Mouse (Mus musculus) embryonic fibroblast, embryonic 13.5 days (primary cell): ENCODE results near the gene Abca6. TPM values are rescaled to one million over a fixed set of nuclear protein-coding genes. Genes with fewer than 3 reads are reported as not detected.

ENCODE experiments used
- H3K27ac ChIP-seq: 2 replicates; pipeline ENCODE4 v1.5.1; 2012; ENCODE audit warnings: low read length, control low read depth, inconsistent platforms; ENCODE audit not compliant: insufficient read depth
- H3K4me1 ChIP-seq: 2 replicates; pipeline ENCODE4 v1.6.1; 2011; ENCODE audit warnings: low read length; ENCODE audit not compliant: control insufficient read depth, insufficient read depth
- H3K4me3 ChIP-seq: 2 replicates; pipeline ENCODE4 v1.5.1; 2011; ENCODE audit warnings: mild to moderate bottlenecking, control low read depth, low read length; ENCODE audit not compliant: insufficient read depth
- CTCF ChIP-seq: IDR thresholded peaks from 2 replicates; pipeline ENCODE4 v1.5.1; 2011; ENCODE audit warnings: mild to moderate bottlenecking, control low read depth, low read length, moderate library complexity, borderline replicate concordance; ENCODE audit not compliant: insufficient read depth
- POLR2A ChIP-seq: IDR thresholded peaks from 2 replicates; pipeline ENCODE4 v1.6.1; 2011; ENCODE audit warnings: low read depth, mild to moderate bottlenecking, control low read depth, low read length, moderate library complexity
- polyA plus RNA-seq: library from polyadenylated mRNA; stranded (reverse); fragments of >200 nt; gene quantifications from 2 replicates; pipeline ENCODE4 v1.2.4, GENCODE M21; 2011; ENCODE audit warnings: low read depth; ENCODE audit not compliant: missing spikeins, insufficient read length

The Abca6 gene
- polyA plus RNA-seq, 1 experiment, result 1.3 TPM

DNA sequence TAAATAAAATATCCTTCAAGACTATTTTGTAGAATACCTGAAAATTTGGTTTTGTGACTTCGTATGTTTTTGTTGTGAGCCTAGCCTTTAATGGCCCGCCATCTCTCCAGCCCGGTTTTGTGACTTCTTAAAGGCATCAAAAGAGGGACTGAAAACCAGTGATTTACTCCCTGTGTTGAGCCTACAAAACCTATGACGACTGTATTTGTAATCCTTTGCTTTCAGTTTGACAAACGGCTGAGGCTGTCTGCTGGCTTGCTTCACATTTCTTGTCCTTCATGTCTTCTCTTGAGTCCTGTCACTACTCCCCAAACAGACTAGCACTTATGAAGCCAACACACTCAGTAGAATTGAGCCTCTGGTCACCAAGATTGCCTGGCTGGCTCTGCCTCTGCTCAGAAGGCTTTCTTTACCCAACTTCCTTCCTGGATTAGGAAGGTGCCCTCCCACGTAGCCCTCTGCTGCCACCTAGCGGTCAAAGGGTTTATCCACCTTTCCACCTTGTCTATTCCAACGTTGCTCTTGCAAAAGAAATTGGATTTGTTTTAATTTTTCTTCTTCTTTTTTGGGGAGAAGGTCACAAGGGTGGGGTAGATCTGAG is 16.8 kb upstream of the Abca6 start:
- TF ChIP-seq CTCF (peak; percentile 90; the same call in 1 of the 2 replicates), POLR2A (no peak)

DNA sequence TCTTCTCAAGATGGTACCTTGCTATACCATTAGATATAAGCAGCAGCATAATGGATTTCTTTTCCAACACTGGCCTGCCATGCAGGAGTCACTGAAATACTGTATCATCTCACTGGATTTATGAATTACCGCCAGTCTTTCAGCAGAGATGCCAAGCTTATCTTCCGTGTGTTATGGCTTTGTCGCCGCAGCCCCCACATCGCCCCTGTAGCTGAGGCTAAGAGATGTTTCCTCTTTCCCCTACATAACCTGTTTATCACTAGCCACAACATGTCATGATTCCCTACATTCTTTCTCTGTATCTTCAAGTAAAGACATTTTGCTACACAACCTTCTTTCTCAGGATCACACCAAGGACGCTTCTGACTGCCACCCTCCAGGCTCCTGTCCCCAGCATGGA is 15.7 kb upstream of the Abca6 start:
- Histone ChIP-seq H3K4me1 (no peaks in the 10 kb centered on the region), H3K27ac (no peak overlapping the region), H3K4me3 (no peak overlapping the region)
- no peak for TF ChIP-seq CTCF
- TF ChIP-seq POLR2A, result no peak

More for the DNA sequence above, 16.8 kb upstream of the Abca6 start:
- Histone ChIP-seq H3K4me3 (no peak overlapping the region), H3K4me1 (no peaks in the 10 kb centered on the region), H3K27ac (no peak overlapping the region)

DNA sequence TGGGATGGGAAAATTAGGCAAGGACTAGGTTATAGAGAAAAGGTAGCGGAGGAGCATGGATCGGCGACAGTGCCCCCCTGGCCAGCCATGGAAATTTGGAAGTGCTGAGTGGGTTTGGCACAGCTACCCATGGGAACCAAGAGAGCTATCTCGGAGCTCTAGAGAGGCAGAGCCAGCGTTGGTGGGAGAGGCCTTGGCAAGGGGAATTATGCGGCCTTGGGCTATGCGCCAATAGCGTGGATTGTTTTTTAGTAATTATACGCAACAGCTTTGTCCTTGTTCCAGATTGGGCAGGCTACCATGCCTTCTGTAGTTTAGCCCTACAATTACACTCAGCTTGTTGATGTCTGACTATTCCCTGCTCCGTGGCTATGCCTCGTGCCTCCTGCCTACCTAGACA is 15.2 kb upstream of the Abca6 start:
- H3K4me3 ChIP-seq, result no peak overlapping the region
- no peaks in the 10 kb centered on the region for H3K4me1 ChIP-seq
- no peak overlapping the region for H3K27ac ChIP-seq
- TF ChIP-seq POLR2A, result no peak

GRCm38 (mm10) chr11:110261867-110262266 is 10.3 kb upstream of the Abca6 start:
- no peak overlapping the region for H3K27ac ChIP-seq
- H3K4me3 ChIP-seq, result no peak overlapping the region
- TF ChIP-seq CTCF (no peak), POLR2A (no peak)
- no peaks in the 10 kb centered on the region for H3K4me1 ChIP-seq

- H3K4me1 ChIP-seq, result no peaks in the 10 kb centered on the region
- H3K27ac ChIP-seq, result no peak overlapping the region
- TF ChIP-seq POLR2A, result no peak
- H3K4me3 ChIP-seq, result no peak overlapping the region
These were observed 6.3 kb upstream of the Abca6 start for GRCm38 (mm10) chr11:110257911-110258310.

- Histone ChIP-seq H3K27ac (no peak overlapping the region), H3K4me3 (no peak overlapping the region), H3K4me1 (no peaks in the 10 kb centered on the region)
- TF ChIP-seq POLR2A, result no peak
These were observed 5.5 kb upstream of the Abca6 start for GRCm38 (mm10) chr11:110257061-110257460.

- no peak overlapping the region for H3K27ac ChIP-seq
- H3K4me1 ChIP-seq, result no peaks in the 10 kb centered on the region
- H3K4me3 ChIP-seq, result no peak overlapping the region
- no peak for TF ChIP-seq POLR2A
- TF ChIP-seq CTCF, result no peak
These were observed 680 bp upstream of the Abca6 start for GRCm38 (mm10) chr11:110252256-110252655.

DNA sequence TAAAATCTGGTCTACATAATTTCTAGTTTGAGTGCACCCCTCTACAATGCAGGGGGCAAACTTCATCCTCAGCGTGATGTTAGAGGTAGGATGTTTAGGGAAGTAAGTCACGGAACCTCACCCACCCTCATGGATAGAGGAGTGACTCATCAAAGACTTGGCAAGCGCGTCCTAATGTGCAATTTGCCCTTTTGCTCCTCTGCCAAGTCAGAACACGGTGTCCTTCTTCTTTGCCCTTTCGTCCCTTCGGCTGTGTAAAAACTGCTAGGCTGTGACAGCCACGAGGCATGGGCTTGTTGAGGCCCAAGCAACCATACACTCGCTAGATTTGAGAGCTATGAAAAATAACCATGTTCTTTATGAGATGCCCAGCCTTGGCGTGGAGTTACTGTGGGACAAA is 6.8 kb downstream of the Abca6 start:
- TF ChIP-seq POLR2A (no peak), CTCF (no peak)
- Histone ChIP-seq H3K27ac (no peak overlapping the region), H3K4me3 (no peak overlapping the region), H3K4me1 (0 out of 2 replicates have a peak, but pooled peaks cover 2% of the 10 kb centered on the region)

DNA sequence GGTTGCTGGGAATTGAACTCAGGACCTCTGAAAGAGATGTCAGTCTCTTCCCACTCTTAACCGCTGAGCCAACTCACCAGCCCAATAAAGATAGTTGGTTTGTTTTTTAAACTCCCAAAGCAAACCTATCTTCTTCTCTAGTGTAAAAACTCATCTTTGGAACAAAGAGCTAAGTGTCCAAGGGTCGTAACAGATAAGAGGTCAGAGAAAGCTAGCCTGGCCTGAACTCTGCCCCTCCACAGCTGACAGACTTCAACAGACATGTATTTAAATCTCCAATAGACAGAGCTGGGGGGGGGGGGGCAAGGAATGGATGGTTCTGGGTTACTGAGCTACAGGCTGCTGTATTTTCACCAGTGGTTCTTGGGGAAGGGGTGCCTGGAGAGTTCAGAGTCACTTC is 14.1 kb downstream of the Abca6 start:
- Histone ChIP-seq H3K4me3 (no peak overlapping the region), H3K27ac (no peak overlapping the region), H3K4me1 (no peaks in the 10 kb centered on the region)
- no peak for TF ChIP-seq CTCF
- no peak for TF ChIP-seq POLR2A

- Histone ChIP-seq H3K27ac (no peak overlapping the region), H3K4me1 (no peaks in the 10 kb centered on the region), H3K4me3 (no peak overlapping the region)
- TF ChIP-seq CTCF, result no peak
- TF ChIP-seq POLR2A, result no peak
These were observed 18.6 kb downstream of the Abca6 start for GRCm38 (mm10) chr11:110232975-110233374.

GRCm38 (mm10) chr11:110217118-110217517 is 34.5 kb downstream of the Abca6 start:
- H3K27ac ChIP-seq, result no peak overlapping the region
- no peak overlapping the region for H3K4me3 ChIP-seq
- no peaks in the 10 kb centered on the region for H3K4me1 ChIP-seq
- TF ChIP-seq CTCF (no peak), POLR2A (no peak)
